Mouse (Mus musculus) liver, embryonic 15.5 days (tissue): Measurements from ENCODE around the gene Dcst2. TPM values are rescaled to one million over a fixed set of nuclear protein-coding genes. Genes with fewer than 3 reads are reported as not detected.

Experiments
- polyA plus RNA-seq: library from polyadenylated mRNA; unstranded; fragments of >200 nt; fragmentation: Nextera tagmentation; extraction: Ambion mirVana; gene quantifications from 2 replicates; pipeline ENCODE4 v1.2.1, GENCODE M21; 2015

Gene Dcst2
- polyA plus RNA-seq, 1 experiment from 2014 or later: 0.06 TPM

Other genes starting within 250 kb of the Dcst2 start
- 102 and 104 TPM in 2 replicates for gene Pklr, start 225.8 kb upstream of the Dcst2 start, polyA plus RNA-seq
- 0.43 and 0.45 TPM in 2 replicates for gene Hcn3, start 201.8 kb upstream of the Dcst2 start, polyA plus RNA-seq
- gene Clk2, start 197.2 kb upstream of the Dcst2 start, polyA plus RNA-seq: 8.5 and 10.1 TPM in 2 replicates
- gene Scamp3, start 184.5 kb upstream of the Dcst2 start, polyA plus RNA-seq: 53.0 and 53.7 TPM in 2 replicates
- gene Fam189b, start 178.8 kb upstream of the Dcst2 start, polyA plus RNA-seq: 2.4 and 2.9 TPM in 2 replicates
- gene Gba, start 159.0 kb upstream of the Dcst2 start, polyA plus RNA-seq: 26.1 and 26.2 TPM in 2 replicates
- 1.5 and 2.1 TPM in 2 replicates for gene Thbs3, start 146.8 kb upstream of the Dcst2 start, polyA plus RNA-seq
- 103 and 104 TPM in 2 replicates for gene Mtx1, start 134.9 kb upstream of the Dcst2 start, polyA plus RNA-seq
- gene Muc1, start 132.9 kb upstream of the Dcst2 start, polyA plus RNA-seq: 0.50 TPM in 1 of 2 replicates, not detected in the other
- gene Krtcap2, start 116.0 kb upstream of the Dcst2 start, polyA plus RNA-seq: 116 and 126 TPM in 2 replicates
- gene Trim46, start 115.7 kb upstream of the Dcst2 start, polyA plus RNA-seq: 0.23 and 0.31 TPM in 2 replicates
- 45.4 and 54.4 TPM in 2 replicates for gene Dpm3, start 102.6 kb upstream of the Dcst2 start, polyA plus RNA-seq
- gene Slc50a1, start 91.4 kb upstream of the Dcst2 start, polyA plus RNA-seq: 17.5 and 17.8 TPM in 2 replicates
- gene Efna1, start 80.8 kb upstream of the Dcst2 start, polyA plus RNA-seq: 8.9 and 11.2 TPM in 2 replicates
- 0.18 and 0.58 TPM in 2 replicates for gene Efna3, start 39.0 kb upstream of the Dcst2 start, polyA plus RNA-seq
- gene Efna4, start 23.9 kb upstream of the Dcst2 start, polyA plus RNA-seq: 0.24 and 0.48 TPM in 2 replicates
- gene Adam15, start 12.0 kb upstream of the Dcst2 start, polyA plus RNA-seq: 8.8 and 12.7 TPM in 2 replicates
- gene Dcst1, start 3.3 kb downstream of the Dcst2 start, polyA plus RNA-seq: 0.05 TPM in 1 of 2 replicates, not detected in the other
- 2.3 and 3.3 TPM in 2 replicates for gene Zbtb7b, start 32.8 kb downstream of the Dcst2 start, polyA plus RNA-seq
- gene Lenep, start 40.8 kb downstream of the Dcst2 start, polyA plus RNA-seq: not detected in 2 replicates
- 14.3 and 16.4 TPM in 2 replicates for gene Flad1, start 49.9 kb downstream of the Dcst2 start, polyA plus RNA-seq
- 210 and 229 TPM in 2 replicates for gene Cks1b, start 56.4 kb downstream of the Dcst2 start, polyA plus RNA-seq
- 44.8 and 50.6 TPM in 2 replicates for gene Shc1, start 56.5 kb downstream of the Dcst2 start, polyA plus RNA-seq
- gene Pygo2, start 68.2 kb downstream of the Dcst2 start, polyA plus RNA-seq: 10.1 and 10.6 TPM in 2 replicates
- gene Pbxip1, start 74.7 kb downstream of the Dcst2 start, polyA plus RNA-seq: 7.4 and 8.1 TPM in 2 replicates
- 35.7 and 38.4 TPM in 2 replicates for gene Pmvk, start 92.6 kb downstream of the Dcst2 start, polyA plus RNA-seq
- gene Kcnn3, start 158.2 kb downstream of the Dcst2 start, polyA plus RNA-seq: 0.03 and 0.08 TPM in 2 replicates